Mouse (Mus musculus) left cerebral cortex, postnatal 4 days (tissue): ENCODE measurements around the gene 4930595M18Rik. TPM values are rescaled to one million over a fixed set of nuclear protein-coding genes. Genes with fewer than 3 reads are reported as not detected.
A peak's percentile ranks its signal among the peaks of the same experiment; 100 is the strongest.

Experiments
- DNase-seq: peaks from one replicate; pipeline ENCODE4 v3.0.0-alpha.2; 2022
- intact Hi-C: fragments of 180-260 bp; cut with DNase I; formaldehyde crosslinking; loops from one replicate; pipeline ENCODE4 v1.15.1; 2025
- total RNA-seq, 2 experiments: library from RNA; stranded (reverse); gene quantifications; 2 replicates each; pipeline ENCODE4 v1.2.3; 2021

Gene 4930595M18Rik
- total RNA-seq, result not detected

GRCm38 (mm10) chrX:81458021-81458420 lies at the start of gene 4930595M18Rik:
4930595M18Rik (minus strand) TSS chrX:81458121.
- no peak for DNase-seq
- intact Hi-C loops, result no loop called here

GRCm38 (mm10) chrX:81472500-81472899 lies 14.6 kb upstream of the 4930595M18Rik start:
- intact Hi-C loops, result no loop called here
- peak; percentile 14 for DNase-seq
